Mouse (Mus musculus) CD4-positive, CD25-positive, alpha-beta regulatory T cell, adult 2 months (primary cell): ENCODE results near the gene Txndc12.
A peak's percentile ranks its signal among the peaks of the same experiment; 100 is the strongest.

Source experiments
- DNase-seq: peaks from one replicate; pipeline ENCODE4 v3.0.0-alpha.2; 2012; ENCODE audit warnings: low read depth, low spot score

Txndc12 gene

GRCm38 (mm10) chr4:108845824-108846569 is 11.6 kb downstream of the Txndc12 start:
- DNase-seq: no peak

- peak; percentile 85 for DNase-seq
Measured at GRCm38 (mm10) chr4:108847715-108848504, 13.5 kb downstream of the Txndc12 start, which contains the start of gene Kti12. Kti12 (plus strand) TSS chr4:108847785.

DNA sequence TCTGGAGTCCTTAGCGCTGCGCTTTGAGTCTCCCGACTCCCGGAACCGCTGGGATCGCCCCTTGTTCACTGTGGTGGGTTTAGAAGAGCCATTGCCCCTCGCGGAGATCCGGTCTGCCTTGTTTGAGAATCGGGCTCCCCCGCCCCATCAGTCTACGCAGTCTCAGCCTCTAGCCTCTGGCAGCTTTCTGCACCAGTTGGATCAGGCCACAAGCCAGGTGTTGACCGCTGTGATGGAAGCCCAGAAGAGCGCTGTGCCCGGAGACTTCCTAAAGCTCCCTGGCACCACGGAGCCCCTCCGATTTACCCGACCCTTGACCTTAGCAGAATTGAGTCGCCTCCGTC is 14.1 kb downstream of the Txndc12 start, which contains the start of gene A730015C16Rik:
Gene A730015C16Rik, minus strand, starts transcription at position 115 of the 344 bp plus-strand sequence.
- DNase-seq: peak; percentile 22

GRCm38 (mm10) chr4:108866806-108867205 is 32.4 kb downstream of the Txndc12 start:
- no peak for DNase-seq

DNA sequence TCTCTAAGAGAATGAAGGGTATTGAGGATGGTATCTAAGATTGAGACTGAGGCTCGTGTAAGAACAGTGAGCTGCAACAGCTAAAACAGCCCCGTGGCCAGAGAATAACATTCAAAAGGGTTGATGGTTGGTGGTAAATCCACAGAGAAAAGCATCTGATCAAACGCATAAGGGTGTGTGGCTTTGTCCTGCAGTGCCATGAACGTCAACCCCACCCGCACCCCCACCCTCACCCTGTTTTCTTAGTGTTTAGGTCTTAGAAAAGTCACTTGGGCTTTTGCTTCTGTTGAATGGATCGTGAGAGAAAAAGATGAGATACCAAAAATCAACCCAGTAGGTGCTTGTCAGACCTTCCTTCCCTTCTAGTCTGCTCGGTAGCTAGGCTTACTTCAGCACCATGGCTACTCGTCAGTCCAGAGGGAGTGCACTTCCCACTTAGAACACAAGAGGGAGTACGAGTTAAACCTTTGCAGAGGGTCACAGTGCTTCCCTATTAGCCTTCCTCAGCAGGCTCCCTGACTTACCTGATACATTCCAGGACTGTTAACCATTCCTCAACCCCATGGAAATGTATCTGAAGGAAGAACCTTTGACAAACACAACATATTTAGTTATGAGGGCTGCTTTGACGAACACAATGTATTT is 35.5 kb downstream of the Txndc12 start:
- peak; percentile 78 for DNase-seq

GRCm38 (mm10) chr4:108873746-108874145 is 39.3 kb downstream of the Txndc12 start:
- no peak for DNase-seq

DNA sequence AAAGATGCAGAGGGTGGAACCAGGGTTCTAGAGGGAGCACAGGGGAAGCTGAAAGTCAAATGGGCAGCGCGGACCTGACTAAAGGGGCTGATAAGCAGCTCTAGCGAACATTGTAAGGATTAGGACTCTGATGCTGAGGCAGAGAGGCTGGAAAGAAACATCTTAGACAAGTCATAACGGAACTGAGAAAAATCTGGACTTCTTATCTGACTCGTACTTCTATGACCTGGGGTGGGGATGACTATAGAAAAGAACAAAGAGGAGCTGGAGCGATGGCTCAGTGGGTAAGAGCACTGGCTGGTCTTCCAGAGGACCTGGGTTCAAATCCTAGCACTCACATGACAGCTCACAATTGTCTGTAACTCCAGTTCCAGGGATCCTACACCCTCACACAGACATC is 43.5 kb downstream of the Txndc12 start:
- DNase-seq: no peak

GRCm38 (mm10) chr4:108878963-108879822 is 44.8 kb downstream of the Txndc12 start, which contains the start of gene Rab3b:
Rab3b (plus strand) TSS chr4:108879063.
- peak; percentile 62 for DNase-seq

DNA sequence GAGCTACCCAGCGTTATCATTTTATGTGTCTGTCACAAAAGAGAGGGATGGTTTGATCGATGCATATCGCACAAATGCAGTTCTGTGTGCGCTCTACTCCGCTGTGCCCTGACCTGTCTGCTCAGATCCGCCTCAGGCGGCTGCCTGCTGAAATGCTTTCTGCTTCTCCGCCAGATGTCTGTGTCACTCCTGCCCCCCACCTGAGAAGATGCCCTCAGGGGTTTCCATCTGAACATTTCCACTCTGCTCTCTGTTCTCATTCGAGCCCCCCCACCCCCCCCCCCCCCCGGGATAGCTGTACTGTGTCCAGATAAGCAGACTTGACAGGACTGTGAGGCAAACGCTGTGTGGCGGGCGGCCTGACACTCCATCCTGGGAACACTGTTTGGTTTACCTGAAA is 49.4 kb downstream of the Txndc12 start:
- no peak for DNase-seq

DNA sequence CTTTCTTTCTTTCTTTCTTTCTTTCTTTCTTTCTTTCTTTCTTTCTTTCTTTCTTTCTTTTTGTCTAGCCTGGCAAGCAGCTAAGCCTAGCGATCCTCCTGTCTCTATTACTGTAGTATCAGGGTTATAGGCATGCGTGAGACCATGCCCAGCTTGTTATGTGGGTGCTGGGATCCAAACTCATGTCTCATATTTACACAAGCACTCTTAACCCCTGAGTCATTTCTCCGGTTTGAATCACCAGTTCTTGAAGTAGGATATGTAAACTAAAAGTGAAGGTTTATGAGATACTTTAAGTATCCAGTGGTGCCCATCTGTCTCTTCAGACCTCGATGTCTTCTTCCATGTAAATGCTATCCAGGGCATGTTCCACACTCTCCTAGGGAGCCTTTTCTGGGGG is 53.1 kb downstream of the Txndc12 start:
- DNase-seq: no peak

GRCm38 (mm10) chr4:108890876-108891275 is 56.5 kb downstream of the Txndc12 start:
- DNase-seq: no peak

- DNase-seq: no peak
Measured at GRCm38 (mm10) chr4:108900421-108900820, 66.0 kb downstream of the Txndc12 start.

- DNase-seq: no peak
Measured at GRCm38 (mm10) chr4:108902886-108903285, 68.5 kb downstream of the Txndc12 start.

DNA sequence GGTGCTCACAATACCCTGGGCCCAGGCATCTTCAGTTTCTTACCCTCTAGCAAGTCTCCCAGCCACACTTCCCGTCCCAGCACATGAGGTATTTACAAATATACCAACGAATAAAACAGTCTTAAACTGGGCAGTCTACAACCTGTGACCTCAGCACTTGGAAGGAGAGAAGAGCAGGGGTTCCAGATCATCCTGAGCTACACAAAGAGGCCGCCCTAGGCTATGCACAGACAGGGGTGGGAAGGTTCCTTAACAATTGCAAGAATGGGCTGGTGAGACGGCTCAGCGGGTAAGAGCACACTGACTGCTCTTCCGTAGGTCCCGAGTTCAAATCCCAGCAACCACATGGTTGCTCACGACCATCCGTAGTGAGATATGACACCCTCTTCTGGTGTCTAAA is 68.9 kb downstream of the Txndc12 start:
- no peak for DNase-seq

- DNase-seq: no peak
Measured at GRCm38 (mm10) chr4:108904076-108904475, 69.7 kb downstream of the Txndc12 start.

DNA sequence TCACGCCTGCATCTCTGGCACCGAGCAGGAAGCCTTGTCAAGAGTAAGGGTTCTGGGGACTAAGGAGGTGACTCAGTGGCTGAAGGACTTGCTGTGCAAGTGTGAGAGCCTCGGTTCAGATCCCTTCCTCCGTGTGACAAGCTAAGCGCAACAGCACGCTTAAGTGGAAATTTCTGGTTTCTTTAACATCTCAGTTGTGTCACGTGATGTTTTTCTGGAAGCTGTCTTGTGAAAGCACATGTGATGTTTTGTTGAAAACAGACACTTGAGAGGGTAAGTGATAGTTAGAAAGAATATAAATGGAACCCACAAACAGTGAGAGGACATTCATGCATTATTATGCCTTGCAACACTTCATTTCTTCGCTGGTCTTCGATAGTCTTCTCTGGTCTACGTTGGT is 70.4 kb downstream of the Txndc12 start:
- no peak for DNase-seq

GRCm38 (mm10) chr4:108905859-108906258 is 71.5 kb downstream of the Txndc12 start:
- DNase-seq: no peak

GRCm38 (mm10) chr4:108907475-108907874 is 73.1 kb downstream of the Txndc12 start:
- DNase-seq: no peak

GRCm38 (mm10) chr4:108909872-108910425 is 75.5 kb downstream of the Txndc12 start:
- DNase-seq: no peak
